Mouse (Mus musculus): Measurements from ENCODE around the gene Wdr48.

DNA sequence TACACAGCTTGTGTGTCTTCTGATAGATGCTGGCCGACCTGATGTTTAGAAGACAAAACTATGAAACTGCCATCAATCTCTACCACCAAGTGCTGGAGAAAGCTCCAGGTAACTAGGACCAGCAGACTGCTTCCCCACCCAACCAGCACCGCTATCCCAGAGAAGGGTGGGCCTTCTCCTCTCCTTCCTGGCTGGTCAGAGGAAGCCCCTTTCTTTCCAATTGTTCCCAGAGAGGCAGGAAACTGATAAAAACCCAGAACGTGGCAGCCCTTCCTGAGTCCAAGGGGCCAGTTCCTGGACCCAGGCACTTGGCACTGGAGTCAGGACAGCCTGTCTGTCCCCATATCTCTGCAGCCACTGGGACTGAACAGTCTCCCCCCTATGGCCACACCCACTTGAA is 69.5 kb downstream of the Wdr48 start:
- TF ChIP-seq EP300 (IDR thresholded peaks at IDR 0.05; ENCODE audit: insufficient read depth, low read depth, low read length), result peak; percentile 86
- no peak for TF ChIP-seq CTCF (IDR thresholded peaks at IDR 0.05)
